Mouse (Mus musculus) liver, postnatal 0 days (tissue): ENCODE data around the gene Brca1.

Experiments used
- CTCF ChIP-seq: sonication (generic); IDR thresholded peaks from 2 replicates; pipeline ENCODE4 v1.5.1; 2016; ENCODE audit warnings: antibody characterized with exemption, low read depth
- EP300 ChIP-seq: IDR thresholded peaks from 2 replicates; pipeline ENCODE4 v1.6.1; 2016; ENCODE audit warnings: antibody characterized with exemption, low read depth, mild to moderate bottlenecking

DNA sequence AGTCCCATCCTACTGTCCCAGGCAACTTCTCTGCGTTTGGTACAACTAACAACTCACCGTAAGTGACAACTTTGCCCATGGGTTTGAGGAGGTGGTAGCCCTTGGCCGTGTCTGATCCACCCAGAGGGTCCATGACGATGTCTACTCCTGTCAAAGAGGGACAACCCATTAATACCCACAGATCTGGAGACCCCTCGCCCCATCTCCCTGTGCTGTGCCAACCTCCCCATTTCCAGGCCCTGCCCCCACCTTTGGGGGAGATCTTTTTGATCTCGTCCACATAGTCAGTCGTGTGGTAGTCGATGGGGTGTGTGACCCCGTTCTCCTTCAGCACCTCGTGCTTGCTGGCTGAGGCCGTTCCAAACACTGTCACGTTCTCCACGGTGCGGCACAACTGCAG is 89.6 kb downstream of the Brca1 start:
- TF ChIP-seq CTCF (no peak), EP300 (no peak)
